Mouse (Mus musculus) lung, adult 2 months (tissue): ENCODE results near the gene Bptf.

Experiments
- CTCF ChIP-seq: fragments of 200-500 bp; IDR thresholded peaks from 2 replicates; pipeline ENCODE4 v1.5.1; 2011; ENCODE audit warnings: mild to moderate bottlenecking, low read length, control low read depth; ENCODE audit not compliant: insufficient read depth
- POLR2A ChIP-seq: fragments of 200-500 bp; IDR thresholded peaks from 2 replicates; pipeline ENCODE4 v1.6.1; 2011; ENCODE audit warnings: low read depth, mild to moderate bottlenecking, control low read depth, low read length, borderline replicate concordance; ENCODE audit errors: extremely low read depth

GRCm38 (mm10) chr11:107022050-107022683 is 109.8 kb downstream of the Bptf start:
- TF ChIP-seq CTCF (no peak), POLR2A (no peak)
